Mouse (Mus musculus): Measurements from ENCODE around the gene Wdr83os. TPM values are rescaled to one million over a fixed set of nuclear protein-coding genes. Genes with fewer than 3 reads are reported as not detected.

Gene Wdr83os
- total and polyA plus RNA-seq, 3 experiments = 40.9 to 103 (median 43.5) TPM

- H3K27ac ChIP-seq (ENCODE audit: insufficient read depth, low read depth) = no peak overlapping the region
- no peaks in the 10 kb centered on the region for H3K9me3 ChIP-seq (replicated peaks; ENCODE audit: low read length)
- no peak overlapping the region for H3K9ac ChIP-seq (ENCODE audit: insufficient read depth, low read depth)
- dilution Hi-C loops (cut with MboI; ENCODE audit: extremely low pct_ligation_motif_present, extremely low pct_unique_long_range_greater_than_20kb, low sequenced_read_pairs) (no loop called here), in situ Hi-C loops (cut with MboI; ENCODE audit: low pct_ligation_motif_present, low pct_unique_long_range_greater_than_20kb, low sequenced_read_pairs) (no loop called here)
- H3K4me3 ChIP-seq (replicated peaks in 1 of 3; ENCODE audit: low read depth in 2 of 3, low read length in 2 of 3, poor library complexity in 1 of 3) = no peak overlapping the region
- H3K27me3 ChIP-seq (replicated peaks) = no peaks in the 10 kb centered on the region
- H3K4me1 ChIP-seq (ENCODE audit: control insufficient read depth in 1 of 2, insufficient read depth in 2 of 2) = peaks cover 5 to 16% of the 10 kb centered on the region in 2 experiments
- TF ChIP-seq ELF1 (IDR thresholded peaks at IDR 0.05; ENCODE audit: low read depth, low read length) = no peak
- no peak for TF ChIP-seq UBTF (IDR thresholded peaks at IDR 0.05; ENCODE audit: low read depth, low read length)
- TF ChIP-seq EP300 (IDR thresholded peaks at IDR 0.05; ENCODE audit: low read length) = no peak
- TF ChIP-seq ETS1 (conservative IDR thresholded peaks at IDR 0.05; ENCODE audit: low read depth, low read length) = no peak
- no peak for TF ChIP-seq RCOR1 (conservative IDR thresholded peaks at IDR 0.05; ENCODE audit: low read depth, low read length)
- TF ChIP-seq MYC (IDR thresholded peaks at IDR 0.05; ENCODE audit: low read depth, low read length) = no peak
- TF ChIP-seq RAD21 (IDR thresholded peaks at IDR 0.05; ENCODE audit: low read depth, low read length) = no peak
- no peak for TF ChIP-seq MEF2A (IDR thresholded peaks at IDR 0.05; ENCODE audit: borderline replicate concordance, low read depth, low read length)
- TF ChIP-seq POLR2A (IDR thresholded peaks at IDR 0.05; ENCODE audit: low read depth, low read length) = no peak
- TF ChIP-seq SMC3 (IDR thresholded peaks at IDR 0.05; ENCODE audit: low read depth, low read length) = no peak
- TF ChIP-seq ZNF384 (IDR thresholded peaks at IDR 0.05; ENCODE audit: low read depth, low read length) = no peak
- TF ChIP-seq JUN (IDR thresholded peaks at IDR 0.05; ENCODE audit: insufficient read depth, low read depth, low read length) = no peak
- TF ChIP-seq POLR2AphosphoS2 (IDR thresholded peaks at IDR 0.05; ENCODE audit: low read depth, low read length) = no peak
- no peak for TF ChIP-seq SIN3A (IDR thresholded peaks at IDR 0.05; ENCODE audit: low read length)
- no peak for TF ChIP-seq USF2 (conservative IDR thresholded peaks at IDR 0.05; ENCODE audit: low read depth, low read length)
- TF ChIP-seq NELFE (IDR thresholded peaks at IDR 0.05; ENCODE audit: low read depth, low read length) = no peak
- peaks cover 37 to 68% of the 10 kb centered on the region in 2 experiments for H3K36me3 ChIP-seq (replicated peaks in 1 of 2; ENCODE audit: control insufficient read depth in 1 of 2, insufficient read depth in 1 of 2, low read length in 1 of 2)
- DNase-seq (ENCODE audit: extremely low read depth) = no peak
- H3K4me2 ChIP-seq (ENCODE audit: insufficient read depth, low read depth, poor library complexity, severe bottlenecking) = no peak overlapping the region
- H3K79me2 ChIP-seq (replicated peaks; ENCODE audit: control insufficient read depth, extremely low read depth, insufficient read depth, poor library complexity, severe bottlenecking) = no peaks in the 10 kb centered on the region
These were observed 15.3 kb upstream of the Wdr83os start for GRCm38 (mm10) chr8:85065213-85065612.

DNA sequence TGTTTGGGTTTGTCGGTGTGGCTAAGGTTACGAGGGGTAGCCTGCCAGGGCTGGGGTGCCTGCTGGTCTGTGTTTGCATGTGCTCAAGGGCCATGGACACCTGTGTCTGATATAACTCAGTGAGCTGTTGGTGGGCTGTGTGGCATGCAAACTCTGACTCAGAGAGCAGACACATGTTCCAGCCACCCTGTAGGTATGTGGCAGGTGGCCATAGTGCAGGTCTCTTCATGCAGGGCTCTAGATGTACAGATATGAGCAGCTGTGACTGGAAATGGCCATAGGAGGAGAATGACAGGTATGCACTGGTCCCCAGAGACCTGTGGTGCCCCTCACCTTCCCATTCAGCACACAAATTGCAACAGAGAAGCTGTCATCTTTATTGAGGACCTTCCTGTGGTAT lies 13.4 kb upstream of the Wdr83os start:
- dilution Hi-C loops (cut with MboI; ENCODE audit: extremely low pct_ligation_motif_present, extremely low pct_unique_long_range_greater_than_20kb, low sequenced_read_pairs) = no loop called here
- H3K27ac ChIP-seq (ENCODE audit: insufficient read depth, low read depth) = no peak overlapping the region
- H3K9me3 ChIP-seq (replicated peaks; ENCODE audit: low read length) = no peaks in the 10 kb centered on the region
- no peak for TF ChIP-seq SMC3 (IDR thresholded peaks at IDR 0.05; ENCODE audit: low read depth, low read length)
- TF ChIP-seq MYC (IDR thresholded peaks at IDR 0.05; ENCODE audit: low read depth, low read length) = no peak
- TF ChIP-seq SIN3A (IDR thresholded peaks at IDR 0.05; ENCODE audit: low read length) = no peak
- no peak for TF ChIP-seq KAT2A (IDR thresholded peaks at IDR 0.05; ENCODE audit: insufficient replicate concordance, low read length)
- no peak for TF ChIP-seq IRF4 (IDR thresholded peaks at IDR 0.05; ENCODE audit: low read depth, low read length)
- H3K27me3 ChIP-seq (replicated peaks) = no peaks in the 10 kb centered on the region
- peaks cover 2% of the 10 kb centered on the region; the same call in 1 of the 2 replicates for H3K79me2 ChIP-seq (replicated peaks; ENCODE audit: control insufficient read depth, extremely low read depth, insufficient read depth, poor library complexity, severe bottlenecking)
- H3K9ac ChIP-seq (ENCODE audit: insufficient read depth, low read depth) = no peak overlapping the region
- no peak overlapping the region for H3K4me3 ChIP-seq (replicated peaks in 1 of 3; ENCODE audit: low read depth in 2 of 3, low read length in 2 of 3, poor library complexity in 1 of 3)
- H3K4me2 ChIP-seq (ENCODE audit: insufficient read depth, low read depth, poor library complexity, severe bottlenecking) = no peak overlapping the region
- DNase-seq (ENCODE audit: extremely low read depth) = no peak
- H3K36me3 ChIP-seq (replicated peaks in 1 of 2; ENCODE audit: control insufficient read depth in 1 of 2, insufficient read depth in 1 of 2, low read length in 1 of 2) = peaks cover 37 to 63% of the 10 kb centered on the region in 2 experiments
- H3K4me1 ChIP-seq (ENCODE audit: control insufficient read depth in 1 of 2, insufficient read depth in 2 of 2) = peaks cover 0 to 8% of the 10 kb centered on the region in 2 experiments; a peak in 2 of 4 replicates
- in situ Hi-C loops (cut with MboI; ENCODE audit: low pct_ligation_motif_present, low pct_unique_long_range_greater_than_20kb, low sequenced_read_pairs) = no loop called here
